Mouse (Mus musculus): Measurements from ENCODE around the gene Zfyve21.

Gene Zfyve21

DNA sequence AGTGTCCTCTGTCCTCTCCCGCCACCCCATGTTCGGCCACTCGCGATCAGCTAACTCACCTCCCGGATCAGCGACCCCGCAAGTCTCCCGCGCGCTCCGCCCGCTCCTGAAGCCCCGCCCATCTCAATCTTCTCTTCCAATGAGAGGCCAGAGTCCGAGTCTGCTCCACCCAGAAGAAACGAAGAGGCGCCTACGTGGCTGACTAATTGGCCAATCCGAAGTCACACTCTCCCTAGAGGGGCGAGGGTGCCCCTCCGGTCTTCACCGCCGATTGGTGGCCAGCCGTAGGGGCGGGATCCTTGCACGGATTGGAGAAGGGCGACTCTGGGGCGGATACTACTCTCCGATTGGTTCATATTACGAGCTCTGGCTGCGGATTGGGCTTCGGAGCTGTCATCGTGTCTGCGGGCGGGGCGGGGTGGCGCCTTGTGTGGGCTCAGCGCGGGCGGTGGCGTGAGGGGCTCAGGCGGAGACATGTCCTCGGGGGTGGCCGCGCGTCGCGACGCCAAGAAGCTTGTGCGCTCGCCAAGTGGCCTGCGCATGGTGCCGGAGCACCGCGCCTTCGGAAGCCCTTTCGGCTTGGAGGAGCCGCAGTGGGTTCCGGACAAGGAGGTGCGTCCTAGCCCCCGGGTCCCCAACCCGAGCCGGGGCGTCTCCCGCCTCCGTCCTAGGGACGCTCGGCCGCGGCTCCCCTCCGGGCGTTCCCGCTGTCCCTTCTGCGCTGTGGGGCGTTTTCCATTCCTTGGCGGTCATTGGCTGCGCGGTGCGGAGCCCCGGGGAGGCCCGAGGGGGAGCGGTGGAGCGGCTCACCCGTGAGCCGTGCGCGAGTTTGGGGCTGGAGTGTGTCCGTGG is at the start of gene Zfyve21, which contains the start of gene Xrcc3:
Gene Zfyve21 (plus strand): TSS at position 405 of the 852 bp plus-strand sequence.
Gene Xrcc3 (minus strand): TSS at position 108 of the 852 bp plus-strand sequence.
- in situ Hi-C loops (cut with MboI; ENCODE audit: low sequenced_read_pairs), result no loop called here

DNA sequence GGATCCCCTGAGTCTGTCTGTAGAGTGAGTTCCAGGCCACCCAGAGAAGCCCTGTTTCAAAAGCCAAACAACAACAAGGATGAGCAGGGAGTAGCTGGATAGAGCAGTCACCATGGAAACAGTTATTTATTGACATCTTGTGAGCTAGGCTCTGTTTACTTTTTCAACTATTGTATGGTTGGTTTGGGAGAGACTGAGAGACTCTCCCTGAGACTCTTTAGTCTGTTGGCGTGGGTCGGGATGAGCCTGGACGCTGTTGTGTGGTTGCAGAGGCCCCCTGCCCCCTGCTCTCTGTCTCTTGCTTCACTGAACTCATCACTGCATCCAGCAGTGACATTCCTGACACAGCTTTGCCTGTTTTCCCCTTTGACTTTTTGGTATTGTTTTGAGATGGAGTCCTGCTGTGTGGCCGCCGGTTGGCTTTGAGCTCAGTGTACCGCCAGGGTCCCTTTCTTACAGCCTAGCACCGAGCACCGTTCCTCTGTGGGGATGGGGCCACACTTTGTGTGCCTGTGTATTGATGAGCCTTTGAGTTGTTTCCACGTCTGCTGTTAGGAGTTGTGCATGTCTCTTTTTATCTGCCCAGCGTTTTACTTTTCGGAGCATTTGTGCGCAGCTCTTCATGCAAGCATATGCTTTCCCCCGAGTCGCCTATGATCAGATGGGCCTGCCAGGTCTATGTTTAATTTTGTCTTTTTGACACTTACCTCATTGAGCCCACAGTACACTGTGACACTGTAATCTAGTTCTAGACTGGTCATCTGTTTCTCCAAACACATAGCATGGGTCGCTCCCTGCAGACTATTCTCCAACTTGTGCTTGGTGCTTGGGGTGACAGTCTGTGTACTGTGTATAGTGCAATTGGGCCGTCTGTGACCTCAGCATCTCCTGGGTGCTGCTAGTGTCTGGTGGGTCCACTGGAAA is 47.4 kb upstream of the Zfyve21 start:
- in situ Hi-C loops (cut with MboI; ENCODE audit: low sequenced_read_pairs), result no loop called here

DNA sequence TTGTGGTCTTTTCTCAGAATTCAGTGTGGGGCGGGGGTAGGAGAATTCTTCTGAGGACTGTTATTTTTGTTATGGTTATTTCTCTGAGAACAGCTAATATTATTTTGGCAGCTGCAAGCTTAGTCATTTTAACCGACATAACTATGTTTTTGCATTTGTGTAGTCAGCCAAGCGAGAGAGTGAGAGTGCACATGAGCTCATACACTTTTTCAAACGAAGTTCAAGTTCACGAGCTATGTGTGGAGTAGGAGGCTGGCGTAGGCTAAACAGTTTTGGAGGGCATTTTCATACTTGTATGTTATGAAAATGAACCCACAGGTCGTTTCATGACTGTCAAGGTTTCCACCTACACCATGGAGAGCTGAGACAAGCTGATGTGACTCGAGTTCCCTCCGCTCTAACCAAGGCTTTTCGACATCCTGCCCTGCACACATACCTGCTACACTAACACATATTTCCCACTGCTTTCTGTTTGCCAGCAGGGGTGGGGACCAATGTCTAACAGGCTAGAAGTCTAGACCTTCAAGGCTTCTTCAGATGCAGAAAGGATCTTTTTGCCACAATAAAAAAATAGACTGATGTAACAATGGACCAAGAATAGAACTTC is 45.5 kb upstream of the Zfyve21 start:
- in situ Hi-C loops (cut with MboI; ENCODE audit: low sequenced_read_pairs), result no loop called here

DNA sequence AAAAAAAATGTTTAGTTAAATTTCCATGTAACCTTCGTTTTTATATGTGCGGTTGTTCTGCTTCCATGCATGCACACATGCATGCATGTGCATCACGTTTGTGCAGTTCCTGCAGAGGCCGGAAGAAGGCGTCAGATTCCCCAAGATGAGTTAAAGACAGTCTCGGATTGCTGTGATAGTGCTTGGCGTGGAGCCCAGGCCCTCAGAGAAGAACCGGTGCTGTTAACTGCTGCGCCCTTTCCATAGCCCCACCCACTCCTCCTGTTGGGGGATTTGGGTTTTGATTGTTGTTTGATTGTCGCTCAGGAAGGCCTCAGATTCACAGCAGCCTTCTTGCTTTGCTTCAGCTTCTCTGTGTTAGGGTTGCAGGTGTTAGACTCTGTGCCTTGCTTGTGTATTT is 44.7 kb upstream of the Zfyve21 start:
- in situ Hi-C loops (cut with MboI; ENCODE audit: low sequenced_read_pairs), result no loop called here

DNA sequence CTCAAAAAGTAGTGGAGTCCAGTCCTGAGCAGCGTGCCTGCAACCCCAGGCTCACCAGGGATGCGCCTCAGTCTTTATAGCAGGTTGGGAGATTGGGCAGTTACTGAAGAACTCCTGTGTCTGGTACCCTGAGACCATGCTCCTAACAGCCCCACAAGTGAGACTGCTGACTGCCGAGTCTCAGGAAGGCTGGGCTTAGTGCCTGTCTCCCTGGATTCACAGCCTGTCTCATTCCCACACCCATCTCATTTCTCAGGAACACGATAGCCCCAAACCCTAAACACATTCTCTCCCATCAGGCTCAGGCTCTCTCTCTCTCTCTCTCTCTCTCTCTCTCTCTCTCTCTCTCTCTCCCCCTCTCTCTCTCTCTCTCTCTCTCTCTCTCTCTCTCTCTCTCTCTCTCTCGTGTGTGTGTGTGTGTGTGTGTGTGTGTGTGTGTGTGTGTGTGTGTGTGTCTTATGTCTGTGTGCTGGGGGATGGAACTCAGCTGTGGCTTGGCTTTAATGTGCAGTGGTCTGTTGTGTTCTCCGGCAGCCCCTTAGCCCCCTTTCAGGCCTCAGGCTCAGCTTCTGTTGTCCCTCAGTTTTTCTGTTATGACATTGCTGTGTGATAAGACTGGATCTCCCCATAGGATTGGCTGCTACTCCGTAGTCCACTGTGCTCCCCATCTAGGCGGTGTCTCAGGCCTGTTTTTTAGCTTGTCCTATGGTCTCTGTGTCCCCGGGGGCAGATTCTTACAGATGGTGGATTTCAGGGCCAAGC is 44.0 kb upstream of the Zfyve21 start:
- in situ Hi-C loops (cut with MboI; ENCODE audit: low sequenced_read_pairs), result no loop called here

DNA sequence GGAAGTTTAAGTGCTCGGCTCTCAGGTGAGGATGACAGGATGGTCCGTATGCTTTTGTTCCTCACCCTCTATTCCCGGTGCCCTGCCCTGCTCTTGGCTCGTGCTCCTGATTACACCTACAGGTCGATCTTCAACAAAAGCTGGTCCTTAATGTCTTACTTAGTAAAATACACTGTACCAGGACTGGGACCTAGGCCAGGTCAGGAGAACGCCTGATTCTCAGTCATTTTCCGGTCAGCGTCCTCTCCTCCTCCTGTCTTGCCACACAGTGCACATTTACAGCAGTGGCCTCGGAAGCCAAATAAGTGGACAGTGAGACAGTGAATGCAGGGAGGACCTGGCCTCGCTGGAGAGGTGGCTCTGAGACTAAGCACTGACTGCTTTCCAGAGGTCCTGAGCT is 43.3 kb upstream of the Zfyve21 start:
- in situ Hi-C loops (cut with MboI; ENCODE audit: low sequenced_read_pairs), result no loop called here

DNA sequence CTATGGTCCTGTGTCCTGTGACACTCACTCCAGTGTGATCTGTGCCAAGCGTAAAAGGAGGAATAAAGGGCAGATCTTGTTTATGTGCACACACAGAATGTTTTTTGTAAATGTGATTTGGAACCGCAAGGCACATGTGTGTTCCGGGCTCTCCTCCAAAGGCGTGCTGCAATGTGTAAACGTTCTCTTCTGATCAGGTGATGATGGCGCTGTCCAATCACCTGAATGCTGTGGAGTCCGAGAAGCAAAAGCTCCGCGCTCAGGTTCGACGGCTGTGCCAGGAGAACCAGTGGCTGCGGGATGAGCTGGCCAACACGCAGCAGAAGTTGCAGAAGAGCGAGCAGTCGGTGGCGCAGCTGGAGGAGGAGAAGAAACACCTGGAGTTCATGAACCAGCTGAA is 39.8 kb upstream of the Zfyve21 start:
- in situ Hi-C loops (cut with MboI; ENCODE audit: low sequenced_read_pairs), result no loop called here

DNA sequence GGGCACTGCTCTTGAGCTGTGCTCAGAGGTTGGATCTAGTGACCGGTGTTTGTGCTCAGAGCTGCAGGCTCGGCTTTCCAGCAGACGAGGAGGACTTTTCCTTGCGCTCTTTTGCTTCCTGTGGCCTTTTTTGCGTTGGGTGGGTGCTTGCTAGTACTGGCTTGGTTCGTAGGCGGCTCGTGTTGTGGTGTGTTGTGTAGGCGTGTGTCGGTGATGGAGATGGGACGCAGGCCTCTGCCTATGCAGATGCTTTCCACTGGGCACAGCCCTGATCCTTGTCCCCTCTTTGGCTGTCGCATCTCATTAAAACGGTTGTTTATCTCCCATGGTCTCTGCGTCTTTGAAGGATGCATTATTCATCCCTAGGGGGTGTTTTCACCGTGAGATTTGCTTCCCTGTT is 39.1 kb upstream of the Zfyve21 start:
- in situ Hi-C loops (cut with MboI; ENCODE audit: low sequenced_read_pairs), result no loop called here

DNA sequence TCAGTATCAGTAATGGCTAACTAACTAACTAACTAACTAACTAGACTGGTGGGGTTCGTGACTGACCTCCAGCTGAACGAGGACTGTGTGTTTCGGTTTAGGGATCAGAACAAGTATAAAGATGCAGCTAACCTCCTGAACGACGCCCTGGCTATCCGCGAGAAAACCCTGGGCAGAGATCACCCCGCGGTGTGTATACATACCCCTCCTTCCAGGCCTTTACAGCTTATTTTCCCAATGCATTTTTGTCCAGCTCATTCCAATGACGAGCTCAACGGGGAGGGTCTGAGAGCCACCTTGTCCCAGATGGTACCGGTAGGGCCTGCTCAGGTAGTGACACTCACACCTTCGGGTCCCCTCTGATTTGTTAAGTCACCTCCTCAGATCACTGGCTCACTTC is 36.1 kb upstream of the Zfyve21 start:
- in situ Hi-C loops (cut with MboI; ENCODE audit: low sequenced_read_pairs), result no loop called here

DNA sequence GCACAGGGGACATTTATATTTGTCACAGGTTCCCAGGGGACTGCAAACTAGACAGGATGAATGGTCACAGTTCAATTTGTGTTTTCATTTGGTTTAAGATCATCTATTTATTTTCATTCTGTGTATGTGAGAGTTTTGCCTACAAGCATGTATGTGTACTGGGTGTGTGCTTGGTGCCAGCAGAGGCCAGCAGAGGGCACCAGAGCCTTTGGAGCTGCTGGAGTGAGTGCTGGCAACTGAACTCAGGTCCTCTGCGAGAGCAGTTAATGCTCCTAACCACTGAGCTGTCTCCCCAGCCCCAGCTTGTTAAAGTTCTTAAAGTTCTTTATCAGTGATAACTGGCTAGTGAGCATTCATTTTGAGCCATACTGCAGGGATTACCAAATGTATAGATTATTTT is 34.4 kb upstream of the Zfyve21 start:
- in situ Hi-C loops (cut with MboI; ENCODE audit: low sequenced_read_pairs), result no loop called here

DNA sequence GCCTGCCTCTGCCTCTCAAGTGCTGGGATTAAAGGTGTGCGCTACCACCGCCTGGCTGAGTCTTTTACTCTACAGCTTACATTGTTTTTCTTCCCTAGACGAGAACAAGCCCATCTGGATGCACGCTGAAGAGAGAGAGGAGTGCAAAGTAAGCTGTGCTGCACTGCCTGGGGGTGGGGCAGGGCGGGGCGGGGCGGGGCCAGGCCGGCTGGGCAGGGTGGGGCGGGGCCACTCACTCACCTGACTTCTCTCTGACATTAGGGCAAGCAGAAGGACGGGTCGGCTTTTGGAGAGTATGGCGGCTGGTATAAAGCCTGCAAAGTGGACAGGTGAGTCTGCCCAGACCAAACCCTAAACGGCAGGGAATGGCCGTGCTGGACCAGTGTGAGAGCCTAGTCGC is 28.8 kb upstream of the Zfyve21 start:
- in situ Hi-C loops (cut with MboI; ENCODE audit: low sequenced_read_pairs), result no loop called here

DNA sequence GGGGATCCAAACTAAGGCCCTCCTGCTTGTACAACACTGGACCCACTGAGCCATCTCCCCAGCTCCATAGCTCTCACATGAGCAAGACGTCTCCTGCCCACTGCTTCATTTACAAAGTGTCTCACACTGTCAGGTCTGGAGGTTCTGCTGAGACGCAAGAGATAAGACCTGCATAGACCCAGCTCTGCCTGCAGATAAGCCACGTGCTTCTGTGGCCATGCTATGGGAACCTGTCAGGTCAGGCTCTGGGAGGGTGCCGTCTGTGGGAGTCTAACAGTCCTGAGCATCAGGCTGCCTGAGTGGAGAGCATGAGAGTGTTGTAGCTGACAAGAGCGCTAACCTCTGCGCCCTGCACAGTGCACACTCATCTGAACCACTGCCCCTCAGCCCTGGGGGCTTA is 27.0 kb upstream of the Zfyve21 start:
- in situ Hi-C loops (cut with MboI; ENCODE audit: low sequenced_read_pairs), result no loop called here

DNA sequence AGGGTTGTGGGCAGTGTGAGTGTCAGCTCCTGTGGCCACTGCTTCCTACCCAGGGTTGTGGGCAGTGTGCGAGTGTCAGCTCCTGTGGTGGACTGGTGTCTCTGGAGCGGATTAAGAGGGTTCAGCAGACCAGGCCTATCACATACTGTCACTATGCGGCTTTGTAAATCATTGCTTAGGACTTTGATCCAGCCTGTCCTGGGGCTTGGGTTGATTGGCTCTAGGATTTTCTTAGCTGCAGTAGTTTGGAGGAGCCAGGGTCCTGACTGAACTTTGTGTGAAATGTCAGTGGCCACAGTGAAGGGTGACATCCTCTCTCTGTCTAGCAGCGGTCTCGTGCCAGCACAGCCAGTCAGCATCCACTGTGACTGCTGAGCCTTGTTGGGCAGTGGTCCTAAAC is 23.9 kb upstream of the Zfyve21 start:
- in situ Hi-C loops (cut with MboI; ENCODE audit: low sequenced_read_pairs), result no loop called here

DNA sequence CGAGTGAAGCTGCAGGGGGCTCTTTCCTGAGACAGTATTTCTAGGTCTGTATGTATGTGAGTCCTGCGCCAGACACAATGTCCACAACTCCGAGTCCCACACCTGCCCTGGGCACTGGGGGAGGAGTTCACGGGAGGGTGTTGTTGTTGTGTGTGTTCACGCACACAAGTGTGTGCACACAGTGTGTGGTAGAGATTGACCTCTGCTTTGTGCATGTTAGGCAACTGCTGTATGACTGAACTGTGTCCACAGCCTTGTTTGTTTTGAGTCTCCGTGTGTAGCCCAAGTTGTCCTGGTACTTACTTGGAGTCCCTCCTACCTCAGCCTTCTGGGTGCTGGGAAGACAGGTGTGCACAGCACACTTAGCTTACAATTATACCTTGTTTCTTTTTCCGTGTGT is 23.3 kb upstream of the Zfyve21 start:
- in situ Hi-C loops (cut with MboI; ENCODE audit: low sequenced_read_pairs), result no loop called here

DNA sequence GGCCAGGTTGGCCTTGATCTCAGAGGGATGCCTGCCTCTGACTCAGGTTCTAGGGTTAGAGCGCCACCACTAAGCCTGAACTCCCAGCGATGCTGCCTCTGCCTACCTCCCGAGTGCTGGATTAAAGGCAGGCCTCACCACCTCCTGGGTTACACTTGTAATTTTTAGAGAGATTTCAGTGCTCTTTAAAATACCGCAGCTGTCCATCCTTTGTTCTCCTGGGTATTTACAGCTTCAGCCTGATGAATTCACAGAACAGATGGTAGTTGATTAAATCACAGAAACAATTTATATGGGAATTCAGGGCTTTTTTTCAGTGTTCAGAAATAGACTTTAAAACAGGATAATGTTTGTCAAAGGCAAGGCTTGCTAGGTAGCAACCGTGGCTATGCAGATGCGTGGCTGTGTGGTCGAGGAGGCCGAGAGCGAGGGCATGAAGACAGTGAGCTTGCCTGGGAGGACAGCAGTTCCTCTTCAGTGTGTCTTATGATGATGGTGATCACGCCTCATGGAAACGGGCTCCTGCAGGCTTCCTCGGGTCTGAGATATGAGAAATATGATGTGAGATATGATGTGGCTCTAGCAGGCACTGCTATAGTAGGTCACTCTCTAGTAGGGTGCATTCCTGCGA is 22.4 kb upstream of the Zfyve21 start:
- in situ Hi-C loops (cut with MboI; ENCODE audit: low sequenced_read_pairs), result no loop called here

DNA sequence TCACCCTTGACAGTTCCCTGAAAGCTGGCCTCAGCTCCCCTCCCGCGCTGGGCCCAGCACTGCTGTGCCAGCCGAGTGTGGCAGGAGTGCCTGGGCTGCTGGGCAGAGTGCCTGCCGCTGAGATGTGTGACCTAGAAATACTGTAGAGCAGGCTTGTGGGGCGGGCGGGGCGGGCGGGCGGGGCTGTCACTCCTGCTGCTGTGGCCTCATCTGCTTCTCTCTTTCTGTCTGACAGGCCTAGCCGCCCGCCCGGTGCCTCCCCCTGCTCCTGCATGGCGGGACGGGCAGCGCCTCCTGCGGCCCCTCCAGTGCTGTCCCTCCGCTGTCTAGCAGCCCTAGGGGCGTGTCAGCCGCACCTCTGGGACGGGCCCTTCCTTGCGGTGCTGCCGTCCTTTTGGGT is 19.9 kb upstream of the Zfyve21 start:
- in situ Hi-C loops (cut with MboI; ENCODE audit: low sequenced_read_pairs), result no loop called here

DNA sequence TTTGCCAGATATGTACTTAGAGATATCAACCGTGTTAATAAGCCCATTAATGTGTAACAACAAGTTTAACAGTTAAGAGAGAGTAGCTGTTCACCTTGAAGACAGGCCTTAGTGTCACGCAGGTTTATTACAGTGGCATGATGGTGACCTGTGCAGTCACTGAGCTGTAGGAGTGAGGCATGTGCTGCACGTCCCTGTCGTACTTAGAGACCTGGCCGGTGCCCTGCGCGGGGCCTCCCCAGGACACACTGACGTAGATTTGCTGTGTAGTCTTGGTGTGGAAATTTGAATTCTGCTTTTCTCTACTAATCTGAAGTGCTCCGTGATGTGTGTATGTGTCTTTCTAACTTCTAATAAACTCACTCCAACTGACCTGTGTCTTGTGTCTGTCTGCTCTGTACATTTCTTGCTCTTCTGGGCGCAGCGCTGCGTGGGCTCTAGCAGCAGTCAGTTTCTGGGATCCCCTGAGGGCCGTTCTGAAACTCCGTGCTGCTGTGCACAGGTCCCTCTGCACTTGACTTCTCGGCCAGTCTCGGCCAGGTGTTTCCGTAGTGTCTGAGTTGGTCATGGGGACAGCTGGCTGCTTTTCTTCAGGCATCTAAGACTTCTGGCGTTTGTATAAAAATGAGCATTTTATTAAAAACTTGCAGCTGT is 19.3 kb upstream of the Zfyve21 start:
- in situ Hi-C loops (cut with MboI; ENCODE audit: low sequenced_read_pairs), result no loop called here

DNA sequence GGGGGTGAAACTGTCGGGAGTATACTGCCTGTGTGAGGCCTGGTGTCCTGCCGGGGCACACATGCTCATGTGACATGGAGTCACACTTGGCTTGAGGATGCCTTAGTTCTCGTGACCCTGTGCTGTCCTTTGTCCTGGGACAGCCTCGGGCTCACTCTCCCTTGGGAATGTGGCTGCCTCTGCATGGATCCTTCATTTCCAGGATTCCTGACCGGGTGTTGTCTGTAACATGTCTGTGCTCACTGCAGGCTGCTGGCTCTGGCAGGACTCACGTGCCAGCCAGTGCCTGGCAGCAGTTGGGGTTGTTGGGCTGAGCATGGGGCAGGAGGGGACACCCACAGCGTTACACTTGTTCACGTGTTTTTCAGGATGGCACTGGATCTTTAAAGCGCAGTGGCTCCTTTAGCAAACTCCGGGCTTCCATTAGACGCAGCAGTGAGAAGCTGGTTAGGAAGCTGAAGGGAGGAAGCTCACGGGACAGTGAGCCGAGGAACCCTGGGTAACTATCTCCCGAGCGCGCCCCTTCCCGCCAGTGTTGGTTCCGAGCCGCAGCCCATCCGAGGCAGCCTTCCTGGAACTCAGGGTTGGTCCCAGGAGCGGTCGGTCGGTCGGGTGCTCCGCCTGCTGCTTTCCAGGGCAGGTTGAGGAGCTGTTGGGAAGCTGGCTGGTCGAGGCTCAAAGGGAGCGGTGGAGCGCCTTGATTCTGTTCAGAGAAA is 18.6 kb upstream of the Zfyve21 start:
- in situ Hi-C loops (cut with MboI; ENCODE audit: low sequenced_read_pairs), result no loop called here

DNA sequence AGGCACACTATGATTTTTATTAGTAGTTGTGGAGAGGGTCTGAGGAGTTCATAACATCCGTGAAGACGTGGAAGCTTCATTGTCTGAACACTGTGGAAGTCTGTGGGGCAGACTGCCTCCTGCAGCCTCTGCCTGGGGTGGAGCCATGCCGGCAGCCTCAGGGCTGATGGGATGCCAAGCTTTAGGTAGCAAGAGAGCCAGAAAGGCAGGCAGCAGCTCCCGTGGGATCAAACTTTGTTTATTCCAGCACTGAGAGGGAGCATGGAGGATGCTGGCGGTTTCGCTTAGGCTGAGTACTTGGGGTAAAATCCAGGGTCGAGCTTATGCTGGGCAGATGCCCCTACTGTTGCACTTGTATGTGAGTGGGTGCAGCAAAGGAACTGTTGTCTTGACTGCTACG is 16.7 kb upstream of the Zfyve21 start:
- in situ Hi-C loops (cut with MboI; ENCODE audit: low sequenced_read_pairs), result no loop called here

All from CH12F3 (cell line).